Mouse (Mus musculus) ES-E14 (cell line): ENCODE results near the gene 7530416G11Rik.

Experiments used
- CHD2 ChIP-seq: IDR thresholded peaks from 2 replicates; pipeline ENCODE4 v1.6.1; 2014; ENCODE audit warnings: mild to moderate bottlenecking, low read depth, low read length, inconsistent platforms
- MAFK ChIP-seq: IDR thresholded peaks from 2 replicates; pipeline ENCODE4 v1.6.1; 2014; ENCODE audit warnings: mild to moderate bottlenecking, low read depth, low read length, inconsistent platforms; ENCODE audit not compliant: insufficient read depth
- ZNF384 ChIP-seq: IDR thresholded peaks from 2 replicates; pipeline ENCODE4 v1.6.1; 2012; ENCODE audit warnings: low read depth, low read length, inconsistent platforms

- TF ChIP-seq CHD2 = no peak
- TF ChIP-seq MAFK = no peak
- TF ChIP-seq ZNF384 = no peak
Observed at GRCm38 (mm10) chr15:85503127-85503526, at the start of gene 7530416G11Rik.
